Mouse (Mus musculus) mesoderm, embryonic 11.5 days (tissue): ENCODE measurements around the gene Hes7.
A peak's percentile ranks its signal among the peaks of the same experiment; 100 is the strongest.

ENCODE experiments used
- DNase-seq: peaks from one replicate; pipeline ENCODE4 v3.0.0-alpha.2; 2012; ENCODE audit warnings: low read depth, low spot score

Gene Hes7

GRCm38 (mm10) chr11:69101604-69102402 is 18.4 kb upstream of the Hes7 start:
- DNase-seq: no peak

- DNase-seq: no peak
Measured at GRCm38 (mm10) chr11:69102403-69102725, 17.8 kb upstream of the Hes7 start.

GRCm38 (mm10) chr11:69103121-69103520 is 17.1 kb upstream of the Hes7 start:
- no peak for DNase-seq

- no peak for DNase-seq
Measured at GRCm38 (mm10) chr11:69103531-69104435, 16.4 kb upstream of the Hes7 start.

- no peak for DNase-seq
Measured at GRCm38 (mm10) chr11:69104487-69104886, 15.7 kb upstream of the Hes7 start.

- no peak for DNase-seq
Measured at GRCm38 (mm10) chr11:69105227-69105626, 15.0 kb upstream of the Hes7 start.

GRCm38 (mm10) chr11:69105796-69106195 is 14.4 kb upstream of the Hes7 start:
- no peak for DNase-seq

- DNase-seq: no peak
Measured at GRCm38 (mm10) chr11:69106299-69106698, 13.9 kb upstream of the Hes7 start.

- no peak for DNase-seq
Measured at GRCm38 (mm10) chr11:69106842-69107241, 13.4 kb upstream of the Hes7 start.

GRCm38 (mm10) chr11:69107676-69108075 is 12.5 kb upstream of the Hes7 start:
- DNase-seq: no peak

GRCm38 (mm10) chr11:69108223-69108622 is 12.0 kb upstream of the Hes7 start:
- no peak for DNase-seq

GRCm38 (mm10) chr11:69109032-69109900 is 10.9 kb upstream of the Hes7 start:
- DNase-seq: no peak

GRCm38 (mm10) chr11:69110319-69111046 is 9.7 kb upstream of the Hes7 start:
- DNase-seq: peak; percentile 94

- DNase-seq: no peak
Measured at GRCm38 (mm10) chr11:69111051-69111810, 9.0 kb upstream of the Hes7 start.

GRCm38 (mm10) chr11:69111865-69112264 is 8.3 kb upstream of the Hes7 start:
- no peak for DNase-seq

GRCm38 (mm10) chr11:69114018-69114417 is 6.2 kb upstream of the Hes7 start:
- no peak for DNase-seq

GRCm38 (mm10) chr11:69114621-69115020 is 5.6 kb upstream of the Hes7 start:
- no peak for DNase-seq

- no peak for DNase-seq
Measured at GRCm38 (mm10) chr11:69116843-69117242, 3.4 kb upstream of the Hes7 start.

- peak; percentile 66 for DNase-seq
Measured at GRCm38 (mm10) chr11:69117737-69118695, 2.2 kb upstream of the Hes7 start.
